In genomic region chr19:28592981-28593380, GRCm38 (mm10) we compare ENCODE assay signal across 19 mouse cellular contexts.
DNase-seq lines count a peak whose midpoint lies in the region; ATAC-seq and TF ChIP-seq lines count a peak whose summit lies in the region.
"Had no signal": no experiment of that assay in that cellular context is flagged by ENCODE, and none has a peak within 500 bp of the region (broad histone marks: within the 10 kb centered on the region; RNA-seq: fewer than 3 reads in every experiment).

No protein-coding gene starts in this region.

- H3K4me2 ChIP-seq in heart, embryonic 14.5 days (ENCODE audit: low read length): no peak overlapping the region
- H3K4me2 ChIP-seq: liver, embryonic 15.5 days; midbrain, embryonic 15.5 days had no signal

- no peak for TF ChIP-seq CTCF in heart, adult 2 months (IDR thresholded peaks at IDR 0.05)

- no peak overlapping the region for H3K4me3 ChIP-seq in heart, embryonic 14.5 days (ENCODE audit: control insufficient read depth in 1 of 2, insufficient read depth in 1 of 2, low read depth in 1 of 2, low read length in 2 of 2)
- H3K4me3 ChIP-seq in heart, adult 2 months: no peak overlapping the region
- no peak overlapping the region for H3K4me3 ChIP-seq in limb, embryonic 10.5 days
- H3K4me3 ChIP-seq: gastrocnemius, adult 2 months; left cerebral cortex, adult 2 months; liver, embryonic 15.5 days; midbrain, embryonic 15.5 days had no signal

- no peak for ATAC-seq in heart, embryonic 14.5 days (ENCODE audit: insufficient number of reproducible peaks, insufficient read depth, low FRiP score, low read depth)
- ATAC-seq: forebrain, postnatal 0 days; hindbrain, embryonic 16.5 days; midbrain, embryonic 15.5 days had no signal

- H3K9ac ChIP-seq in heart, embryonic 14.5 days (ENCODE audit: low read length): no peak overlapping the region
- H3K9ac ChIP-seq in heart, adult 2 months (ENCODE audit: low read depth, low read length): no peak overlapping the region
- H3K9ac ChIP-seq: forebrain, postnatal 0 days; liver, embryonic 15.5 days; midbrain, embryonic 15.5 days had no signal

- H3K9me3 ChIP-seq in heart, embryonic 14.5 days (ENCODE audit: control insufficient read depth, low read length): no peaks in the 10 kb centered on the region
- no peaks in the 10 kb centered on the region for H3K9me3 ChIP-seq in limb, embryonic 10.5 days (replicated peaks)
- H3K9me3 ChIP-seq: liver, embryonic 15.5 days; midbrain, embryonic 15.5 days had no signal

- peak overlapping the region; percentile 3 to 61; a peak in 3 of 4 replicates for H3K27ac ChIP-seq in heart, embryonic 14.5 days (replicated peaks in 1 of 2; ENCODE audit: control insufficient read depth in 1 of 2, insufficient read depth in 1 of 2, low read depth in 2 of 2, low read length in 2 of 2)
- H3K27ac ChIP-seq in heart, adult 2 months: no peak overlapping the region
- peak overlapping the region; percentile 15; the same call in 1 of the 2 replicates for H3K27ac ChIP-seq in limb, embryonic 10.5 days
- H3K27ac ChIP-seq: gastrocnemius, adult 2 months; left cerebral cortex, adult 2 months; liver, embryonic 15.5 days; midbrain, embryonic 15.5 days had no signal

- H3K79me2 ChIP-seq in heart, adult 2 months (replicated peaks; ENCODE audit: control insufficient read depth, insufficient read depth, low read length): no peaks in the 10 kb centered on the region

- 66% methylated on average over 13 of the region's 13 CpGs for WGBS in heart, embryonic 14.5 days
- 49% methylated on average over 13 of the region's 13 CpGs for WGBS in heart, adult 2 months
- 83% methylated on average over 13 of the region's 13 CpGs for WGBS in limb, embryonic 10.5 days

- no peaks in the 10 kb centered on the region for H3K27me3 ChIP-seq in heart, embryonic 14.5 days (ENCODE audit: control insufficient read depth, insufficient read depth, low read length)
- no peaks in the 10 kb centered on the region for H3K27me3 ChIP-seq in heart, adult 2 months (ENCODE audit: control insufficient read depth, insufficient read depth, low read length)
- H3K27me3 ChIP-seq in limb, embryonic 10.5 days (ENCODE audit: low read depth, poor library complexity, severe bottlenecking): no peaks in the 10 kb centered on the region
- H3K27me3 ChIP-seq: liver, embryonic 15.5 days; midbrain, embryonic 15.5 days had no signal

- DNase-seq in heart, adult 2 months: no peak
- DNase-seq in kidney, postnatal 10 days: peak; percentile 22
- no peak for DNase-seq in kidney, postnatal 4 days
- no peak for DNase-seq in limb, embryonic 10.5 days (ENCODE audit: low spot score)
- peak; percentile 45 for DNase-seq in lung, postnatal 36 days
- DNase-seq in adrenal gland, postnatal 25 days: no peak
- DNase-seq: adrenal gland, postnatal 10 days; cerebellum, adult 11-12 months; cerebellum, postnatal 36 days; forebrain, postnatal 0 days; gastrocnemius, adult 2 months; kidney, adult 9 months; right cerebral cortex, postnatal 4 days; thymus, postnatal 4 days had no signal

- TF ChIP-seq EP300 in heart, adult 2 months (IDR thresholded peaks at IDR 0.05; ENCODE audit: insufficient read depth, low read depth, low read length): no peak

- no peaks in the 10 kb centered on the region for H3K36me3 ChIP-seq in heart, embryonic 14.5 days (ENCODE audit: control insufficient read depth, insufficient read depth, low read length)
- no peaks in the 10 kb centered on the region for H3K36me3 ChIP-seq in heart, adult 2 months (ENCODE audit: control insufficient read depth, insufficient read depth, low read length)
- H3K36me3 ChIP-seq in limb, embryonic 10.5 days: no peaks in the 10 kb centered on the region
- H3K36me3 ChIP-seq: liver, embryonic 15.5 days; midbrain, embryonic 15.5 days had no signal

- no peak for TF ChIP-seq POLR2A in heart, adult 2 months (IDR thresholded peaks at IDR 0.05; ENCODE audit: insufficient read depth, low read depth, low read length)

- H3K4me1 ChIP-seq in heart, embryonic 14.5 days (ENCODE audit: control insufficient read depth in 2 of 2, insufficient read depth in 2 of 2, low read length in 2 of 2): peaks cover 0 to 6% of the 10 kb centered on the region in 2 experiments; a peak in 2 of 4 replicates
- no peaks in the 10 kb centered on the region for H3K4me1 ChIP-seq in heart, adult 2 months (ENCODE audit: control insufficient read depth, insufficient read depth, low read length)
- peaks cover 19% of the 10 kb centered on the region for H3K4me1 ChIP-seq in limb, embryonic 10.5 days
- H3K4me1 ChIP-seq: liver, embryonic 15.5 days; midbrain, embryonic 15.5 days had no signal

- intact Hi-C loops in heart, adult 2 months (cut with DNase I): no loop called here

Comparison
In these comparisons a context has a peak if more than half of its experiments do, and no peak if none do; other contexts are left out.
1. DNase-seq: peak in kidney, postnatal 10 days (single experiment) and lung, postnatal 36 days (single experiment); none in heart, adult 2 months (0 of 2), kidney, postnatal 4 days (0 of 2), limb, embryonic 10.5 days (single experiment) and adrenal gland, postnatal 25 days (single experiment).